Mouse (Mus musculus) left cerebral cortex, postnatal 4 days (tissue): ENCODE measurements around the gene Tctex1d2. TPM values are rescaled to one million over a fixed set of nuclear protein-coding genes. Genes with fewer than 3 reads are reported as not detected.

Experiments
- DNase-seq: peaks from one replicate; pipeline ENCODE4 v3.0.0-alpha.2; 2022
- intact Hi-C: fragments of 180-260 bp; cut with DNase I; formaldehyde crosslinking; loops from one replicate; pipeline ENCODE4 v1.15.1; 2025
- total RNA-seq, 2 experiments: library from RNA; stranded (reverse); gene quantifications; 2 replicates each; pipeline ENCODE4 v1.2.3; 2021

The Tctex1d2 gene
- total RNA-seq = 10 to 100 TPM; 18.0 to 19.0 TPM

DNA sequence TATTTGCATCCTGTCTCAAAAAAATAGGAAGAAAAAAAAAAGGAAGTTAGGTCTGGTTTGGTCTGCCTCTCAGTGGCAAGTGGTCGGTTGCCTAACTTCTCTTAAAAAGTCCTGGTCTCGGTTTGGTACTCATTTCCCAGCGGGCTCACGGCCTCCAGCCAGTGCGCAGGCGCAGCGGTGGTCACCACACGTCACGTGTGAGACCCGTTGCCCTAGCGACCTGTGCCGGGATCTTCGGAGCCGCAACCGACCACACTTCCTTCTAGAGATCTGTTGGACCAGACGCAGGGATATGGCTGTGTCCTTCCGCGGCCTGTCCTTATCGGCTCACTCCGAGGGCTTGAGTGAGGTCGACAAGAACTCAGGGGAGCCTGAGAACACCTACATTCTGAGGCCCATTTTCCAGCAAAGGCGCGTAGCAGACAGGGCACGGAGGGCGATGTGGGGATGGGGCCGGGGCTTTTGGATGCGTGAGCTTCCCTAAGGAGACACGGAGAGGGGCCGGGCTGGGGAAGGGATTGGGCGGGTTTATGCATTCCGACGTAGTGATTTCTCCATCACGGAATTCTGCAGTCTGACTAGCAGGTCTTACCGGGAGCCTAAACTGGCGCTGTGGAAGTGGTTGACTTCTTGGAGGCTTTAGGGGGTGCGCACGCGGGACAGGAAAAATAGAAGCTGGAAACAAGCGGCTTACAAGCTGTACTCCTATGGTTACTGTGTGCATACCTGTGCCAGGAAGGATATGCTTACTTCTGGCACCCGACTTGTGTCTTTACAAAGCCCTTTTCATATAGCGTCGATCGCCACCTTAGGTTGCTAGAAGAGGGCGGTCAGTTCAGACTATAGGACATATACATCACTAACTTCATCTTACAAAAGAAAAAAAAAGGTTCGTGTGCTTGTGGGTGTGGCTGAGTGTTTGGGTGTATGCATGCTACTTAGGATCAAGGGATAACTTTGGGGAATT, at the start of gene Tctex1d2:
Gene Tctex1d2, plus strand, starts transcription at position 186 of the 967 bp plus-strand sequence.
- intact Hi-C loops = no loop called here

GRCm38 (mm10) chr16:32371351-32371750, 48.2 kb upstream of the Tctex1d2 start:
- peak; percentile 24 for DNase-seq
- intact Hi-C loops = loop anchor here (10.0 kb wide), 1 partner anchor 87 kb away; no protein-coding TSS in a partner anchor

More for the DNA sequence above, at the start of gene Tctex1d2:
- DNase-seq = peak; percentile 97

GRCm38 (mm10) chr16:32379575-32379974, 39.9 kb upstream of the Tctex1d2 start:
- DNase-seq = no peak
- intact Hi-C loops = loop anchor here (10.0 kb wide), 1 partner anchor 95 kb away; no protein-coding TSS in a partner anchor

DNA sequence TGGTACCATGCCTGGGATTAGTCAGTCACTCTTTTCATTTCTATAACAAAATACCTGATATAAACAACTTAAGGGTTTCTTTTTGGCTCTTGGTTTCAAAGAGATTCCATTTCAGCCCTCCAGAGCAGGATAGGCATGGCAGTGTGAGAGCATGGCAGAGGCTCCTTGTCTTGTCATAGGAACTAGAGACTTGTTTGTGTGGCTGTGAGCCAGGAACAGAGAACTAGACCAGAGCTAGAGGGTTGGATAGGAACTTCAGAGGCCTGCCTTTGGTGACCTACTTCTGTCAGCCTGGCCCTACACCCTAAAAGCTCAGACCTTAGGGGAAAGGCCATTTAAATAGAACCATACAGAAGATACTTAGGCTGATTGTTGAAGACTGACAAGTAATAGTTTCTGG, 36.6 kb upstream of the Tctex1d2 start:
- no peak for DNase-seq
- intact Hi-C loops = no loop called here

GRCm38 (mm10) chr16:32384885-32385284, 34.6 kb upstream of the Tctex1d2 start:
- intact Hi-C loops = no loop called here
- no peak for DNase-seq

DNA sequence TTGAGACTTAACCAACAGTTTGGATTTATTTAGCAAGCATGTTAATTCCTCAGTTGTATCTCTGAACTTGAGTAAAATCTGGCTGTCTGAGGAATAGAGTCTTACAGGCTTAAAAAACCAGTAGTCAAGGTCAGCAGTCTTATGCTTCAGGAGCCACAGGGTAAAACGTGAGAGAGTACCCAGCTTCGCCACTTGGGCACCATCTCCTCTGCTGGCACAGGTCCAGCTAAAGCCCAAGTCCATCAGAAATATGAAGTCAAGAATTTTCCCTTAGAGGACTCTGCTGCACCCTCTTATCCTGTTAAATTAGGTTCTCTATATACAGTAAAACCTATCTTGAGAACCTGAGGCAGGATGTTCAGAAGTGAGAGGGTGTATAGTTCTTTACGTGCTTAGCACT, 32.7 kb upstream of the Tctex1d2 start:
- intact Hi-C loops = no loop called here
- peak; percentile 10 for DNase-seq

GRCm38 (mm10) chr16:32389049-32389448, 30.5 kb upstream of the Tctex1d2 start:
- intact Hi-C loops = no loop called here

GRCm38 (mm10) chr16:32389841-32390240, 29.7 kb upstream of the Tctex1d2 start:
- DNase-seq = no peak
- intact Hi-C loops = no loop called here

More at GRCm38 (mm10) chr16:32389049-32389448, 30.5 kb upstream of the Tctex1d2 start:
- no peak for DNase-seq

DNA sequence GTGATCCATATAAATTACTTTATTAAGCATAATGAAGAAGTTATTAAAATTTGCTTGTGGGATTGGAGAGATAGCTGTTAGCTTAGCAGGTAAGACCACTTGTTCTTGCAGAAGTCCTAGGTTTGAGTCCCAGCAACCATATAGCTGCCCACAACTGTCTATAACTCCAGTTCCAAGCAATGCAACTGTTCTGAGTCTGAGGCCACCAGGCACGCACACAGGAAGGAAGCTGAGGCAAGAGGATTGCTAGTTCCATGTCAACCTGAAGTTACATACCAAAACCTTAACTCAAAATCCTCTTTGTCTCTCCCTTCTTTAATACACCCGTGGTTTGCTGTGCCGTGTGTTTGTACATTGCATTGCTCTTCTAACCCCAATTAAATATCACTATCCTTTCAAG, 28.6 kb upstream of the Tctex1d2 start:
- DNase-seq = no peak
- intact Hi-C loops = no loop called here

GRCm38 (mm10) chr16:32395679-32396540, 23.6 kb upstream of the Tctex1d2 start:
- no peak for DNase-seq
- intact Hi-C loops = no loop called here

- no peak for DNase-seq
- intact Hi-C loops = no loop called here
Observed at GRCm38 (mm10) chr16:32396541-32396835, 23.0 kb upstream of the Tctex1d2 start.

DNA sequence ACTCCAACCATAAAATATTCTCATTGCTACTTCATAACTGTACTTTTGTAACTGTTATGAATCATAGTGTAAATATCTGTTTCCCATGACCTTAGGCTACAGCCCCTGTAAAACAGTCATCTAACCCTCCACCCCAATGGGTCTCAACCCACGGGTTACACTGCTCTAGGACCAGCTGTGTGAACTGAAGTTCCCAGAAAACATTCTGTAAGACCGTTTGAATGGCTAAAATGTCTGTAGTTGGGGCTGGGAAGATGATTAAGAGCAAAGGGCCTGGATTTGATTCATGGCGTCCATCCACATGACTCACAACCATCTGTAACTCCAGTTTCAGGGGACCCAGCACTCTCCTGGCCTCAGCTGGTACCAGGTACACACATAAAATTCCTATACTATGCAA, 21.3 kb upstream of the Tctex1d2 start:
- intact Hi-C loops = no loop called here
- no peak for DNase-seq

DNA sequence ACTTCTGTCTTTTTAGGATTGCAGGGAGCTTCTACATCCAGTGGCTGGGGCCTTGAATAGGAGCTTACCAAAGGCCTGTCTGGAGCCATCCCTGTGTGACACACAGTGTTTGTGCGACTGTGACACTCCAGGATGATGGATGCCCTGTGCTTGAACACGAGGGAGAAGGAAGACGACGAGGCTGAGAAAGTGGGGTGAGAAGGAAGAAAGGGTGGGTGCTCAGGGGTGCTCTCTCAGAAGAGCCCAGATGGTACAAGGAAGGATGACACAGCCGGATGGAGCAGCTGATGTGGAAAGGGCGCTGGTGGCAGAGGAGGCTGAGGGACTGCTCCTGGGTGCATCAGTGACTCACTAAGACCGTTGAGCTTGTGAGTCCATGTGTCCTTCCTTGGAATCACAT, 19.2 kb upstream of the Tctex1d2 start, which contains the start of gene Tm4sf19:
Gene Tm4sf19, plus strand, starts transcription at position 240 of the 400 bp plus-strand sequence.
- intact Hi-C loops = no loop called here
- no peak for DNase-seq

DNA sequence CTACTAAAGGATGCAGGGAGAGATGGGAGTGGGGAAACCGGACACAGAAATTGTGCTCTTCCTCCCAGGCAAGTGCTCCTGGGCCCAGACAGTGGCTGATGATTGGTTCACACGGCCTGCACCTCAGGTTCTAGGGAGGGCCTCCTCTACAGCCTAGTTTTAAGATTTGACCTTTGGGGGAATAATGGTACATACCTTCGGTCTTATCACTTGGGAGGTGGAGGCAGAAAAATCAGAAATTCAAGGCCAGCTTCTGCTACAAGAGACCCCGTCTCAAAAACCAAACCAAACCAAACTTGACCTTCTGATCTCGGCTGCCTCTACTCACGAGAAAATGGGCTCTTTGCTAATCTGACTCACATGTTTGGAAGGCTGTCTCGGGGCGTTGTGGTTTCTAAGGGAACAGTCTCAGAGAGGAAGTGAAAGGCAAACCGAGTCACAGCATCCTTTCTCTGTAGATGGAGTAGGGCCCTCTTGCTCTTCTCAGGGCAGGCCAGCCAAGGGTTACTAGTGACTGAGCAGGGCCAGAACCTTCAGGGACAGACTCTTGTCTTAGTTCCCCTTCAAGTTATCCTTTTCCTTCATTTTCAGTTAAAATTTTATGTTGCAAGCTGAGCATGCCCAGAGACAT, 18.1 kb upstream of the Tctex1d2 start:
- intact Hi-C loops = no loop called here
- no peak for DNase-seq

DNA sequence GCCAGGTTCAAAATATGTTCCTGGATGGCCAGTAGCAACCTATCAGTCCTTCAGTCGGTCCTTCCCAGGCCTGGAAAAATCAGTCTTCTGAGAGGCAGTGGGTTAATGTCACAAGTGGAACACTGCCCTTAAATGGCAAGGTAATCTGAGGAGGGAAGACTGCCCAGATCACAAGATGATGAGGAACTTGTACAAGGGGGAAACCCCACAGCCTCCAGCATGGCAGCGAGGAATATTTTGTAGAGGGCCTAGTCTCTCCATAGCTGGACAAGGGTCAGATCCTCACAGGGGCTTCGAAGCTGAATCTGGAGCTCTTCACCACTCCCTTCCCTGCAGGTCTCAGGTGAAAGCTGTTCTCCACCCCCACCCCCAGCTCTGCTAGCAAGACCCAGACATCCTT, 16.7 kb upstream of the Tctex1d2 start:
- DNase-seq = no peak
- intact Hi-C loops = no loop called here

DNA sequence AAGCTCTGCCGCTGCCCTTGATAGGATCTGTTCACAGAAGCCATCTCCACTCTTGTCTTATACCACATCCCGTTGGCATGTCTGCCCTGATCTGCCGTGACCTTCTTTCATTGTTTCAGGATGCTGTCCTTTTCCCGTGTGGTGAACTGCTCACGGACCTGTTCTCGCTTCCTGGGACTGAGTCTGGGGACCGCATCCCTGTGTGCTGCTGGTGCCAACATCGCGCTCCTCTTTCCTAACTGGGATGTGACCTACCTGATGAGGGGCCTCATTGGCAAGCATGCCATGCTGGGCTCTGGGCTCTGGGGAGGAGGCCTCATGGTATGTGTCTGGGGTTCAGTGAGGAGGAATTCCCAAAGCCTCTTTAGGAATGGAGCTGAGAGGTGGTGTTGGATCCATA, 13.8 kb upstream of the Tctex1d2 start:
- no peak for DNase-seq
- intact Hi-C loops = no loop called here

DNA sequence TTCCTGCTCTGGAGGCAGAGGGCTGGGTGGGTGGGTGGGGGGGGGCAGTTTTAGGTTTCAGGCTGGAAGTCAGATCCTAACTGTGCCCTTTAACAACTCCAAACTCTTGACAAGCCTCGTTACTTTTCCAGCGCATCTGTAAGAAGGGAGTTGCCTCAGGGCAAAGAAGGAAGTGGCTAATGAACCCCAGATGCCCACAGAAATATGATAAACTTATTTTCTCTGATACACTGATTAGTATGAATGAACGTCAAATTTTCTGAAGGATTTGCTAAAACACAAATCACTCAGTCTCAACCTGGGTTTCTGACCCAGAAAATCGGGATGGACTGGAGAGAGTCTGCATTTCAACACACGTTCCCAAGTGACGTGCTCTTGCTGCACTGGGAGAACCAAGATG, 12.8 kb upstream of the Tctex1d2 start:
- no peak for DNase-seq
- intact Hi-C loops = no loop called here

- no peak for DNase-seq
- intact Hi-C loops = no loop called here
Observed at GRCm38 (mm10) chr16:32407730-32408129, 11.8 kb upstream of the Tctex1d2 start.

GRCm38 (mm10) chr16:32417457-32417856, 2.0 kb upstream of the Tctex1d2 start:
- no peak for DNase-seq
- intact Hi-C loops = no loop called here

GRCm38 (mm10) chr16:32427506-32427905, 8.0 kb downstream of the Tctex1d2 start:
- no peak for DNase-seq
- intact Hi-C loops = no loop called here

GRCm38 (mm10) chr16:32430474-32431046, 11.1 kb downstream of the Tctex1d2 start, which contains the start of gene Pcyt1a:
TSS of gene Pcyt1a (plus strand) at chr16:32430921.
- intact Hi-C loops = no loop called here

More at GRCm38 (mm10) chr16:32430474-32431046, 11.1 kb downstream of the Tctex1d2 start, which contains the start of gene Pcyt1a:
- DNase-seq = peak; percentile 94
